8 mouse cellular contexts compared by ENCODE assay signal in genomic region chr4:135273307-135273682, GRCm38 (mm10). TPM values are rescaled to one million over a fixed set of nuclear protein-coding genes. Genes with fewer than 3 reads are reported as not detected.
DNase-seq lines count a peak whose midpoint lies in the region; ATAC-seq and TF ChIP-seq lines count a peak whose summit lies in the region.

No protein-coding gene starts in this region.

- peaks cover 37% of the 10 kb centered on the region for H3K79me3 ChIP-seq in C2C12 (ENCODE audit: low read depth)

- TF ChIP-seq CTCF in C2C12 (IDR thresholded peaks at IDR 0.05; ENCODE audit: control insufficient read depth, insufficient read depth, insufficient read length): no peak
- TF ChIP-seq CTCF in ES-Bruce4 (IDR thresholded peaks at IDR 0.05; ENCODE audit: low read depth, low read length): no peak
- TF ChIP-seq CTCF in midbrain, postnatal 0 days (IDR thresholded peaks at IDR 0.05): no peak

- H3K4me1 ChIP-seq in ES-Bruce4 (ENCODE audit: control insufficient read depth, insufficient read depth, low read length): peaks cover 4% of the 10 kb centered on the region
- peaks cover 27% of the 10 kb centered on the region for H3K4me1 ChIP-seq in hindbrain, embryonic 12.5 days
- H3K4me1 ChIP-seq in limb, embryonic 14.5 days (ENCODE audit: control insufficient read depth, insufficient read depth, low read length): peaks cover 29% of the 10 kb centered on the region
- H3K4me1 ChIP-seq in midbrain, postnatal 0 days (ENCODE audit: insufficient read depth, low read length): no peaks in the 10 kb centered on the region; the same call in 1 of the 2 replicates

- peak overlapping the region; percentile 80 for H3K4me2 ChIP-seq in hindbrain, embryonic 12.5 days (replicated peaks)
- H3K4me2 ChIP-seq in limb, embryonic 14.5 days (replicated peaks; ENCODE audit: low read depth, low read length, severe bottlenecking): peak overlapping the region; percentile 78
- peak overlapping the region; percentile 82 for H3K4me2 ChIP-seq in midbrain, postnatal 0 days (ENCODE audit: low read depth, low read length, poor library complexity, severe bottlenecking)

- intact Hi-C loops in left cerebral cortex, postnatal 14 days (cut with DNase I): loop anchor here (5.0 kb wide), 1 partner anchor 51 kb away; no protein-coding TSS in a partner anchor

- H3K27me3 ChIP-seq in C2C12 (ENCODE audit: control insufficient read depth, insufficient read depth, insufficient read length) (no peaks in the 10 kb centered on the region), ES-Bruce4 (ENCODE audit: control insufficient read depth, insufficient read depth, low read length, poor library complexity, severe bottlenecking) (no peaks in the 10 kb centered on the region)
- H3K27me3 ChIP-seq in hindbrain, embryonic 12.5 days: peaks cover 27% of the 10 kb centered on the region
- no peaks in the 10 kb centered on the region for H3K27me3 ChIP-seq in limb, embryonic 14.5 days (ENCODE audit: control insufficient read depth, insufficient read depth, low read length)
- H3K27me3 ChIP-seq in midbrain, postnatal 0 days (ENCODE audit: insufficient read depth, low read length): no peaks in the 10 kb centered on the region

- DNase-seq in limb, embryonic 14.5 days (ENCODE audit: low spot score): no peak
- DNase-seq in midbrain, postnatal 0 days (ENCODE audit: low spot score): no peak
- no peak for DNase-seq in spleen, postnatal 14 days (ENCODE audit: low spot score in 2 of 2)
- DNase-seq in testis, postnatal 14 days (ENCODE audit: low spot score): no peak
- no peak for DNase-seq in left cerebral cortex, postnatal 14 days (ENCODE audit: low spot score in 2 of 2)

- ATAC-seq in hindbrain, embryonic 12.5 days (ENCODE audit: low FRiP score): no peak; the same call in 1 of the 2 replicates
- ATAC-seq in limb, embryonic 14.5 days (ENCODE audit: low FRiP score, low read depth): no peak
- no peak for ATAC-seq in midbrain, postnatal 0 days (ENCODE audit: low FRiP score)

- WGBS in hindbrain, embryonic 12.5 days: 4% methylated on average over 17 of the region's 17 CpGs
- WGBS in limb, embryonic 14.5 days: 2% methylated on average over 17 of the region's 17 CpGs
- 4% methylated on average over 17 of the region's 17 CpGs for WGBS in midbrain, postnatal 0 days

- peak overlapping the region; percentile 57 for H3ac ChIP-seq in C2C12 (ENCODE audit: control insufficient read depth, insufficient read length, low read depth)

- H3K27ac ChIP-seq in ES-Bruce4 (ENCODE audit: insufficient read depth, low read length): no peak overlapping the region
- no peak overlapping the region for H3K27ac ChIP-seq in hindbrain, embryonic 12.5 days
- 0 out of 2 replicates have a peak overlapping the region, but pooled peaks have one; percentile 21 for H3K27ac ChIP-seq in limb, embryonic 14.5 days (replicated peaks; ENCODE audit: low read depth, low read length)
- H3K27ac ChIP-seq in midbrain, postnatal 0 days (ENCODE audit: low read depth, low read length): no peak overlapping the region

- H3K9ac ChIP-seq in ES-Bruce4 (ENCODE audit: low read depth, poor library complexity, severe bottlenecking): peak overlapping the region; percentile 9
- H3K9ac ChIP-seq in hindbrain, embryonic 12.5 days: peak overlapping the region; percentile 24
- H3K9ac ChIP-seq in limb, embryonic 14.5 days (ENCODE audit: low read depth, low read length, severe bottlenecking): peak overlapping the region; percentile 45; the same call in 1 of the 2 replicates
- no peak overlapping the region for H3K9ac ChIP-seq in midbrain, postnatal 0 days (replicated peaks; ENCODE audit: low read length, poor library complexity, severe bottlenecking)

- H3K4me3 ChIP-seq in C2C12 (ENCODE audit: insufficient read depth, poor library complexity, severe bottlenecking): no peak overlapping the region
- peak overlapping the region; percentile 58 for H3K4me3 ChIP-seq in ES-Bruce4 (ENCODE audit: low read depth, low read length)
- peak overlapping the region; percentile 92 for H3K4me3 ChIP-seq in hindbrain, embryonic 12.5 days
- H3K4me3 ChIP-seq in limb, embryonic 14.5 days (replicated peaks; ENCODE audit: low read length): peak overlapping the region; percentile 77
- peak overlapping the region; percentile 90 for H3K4me3 ChIP-seq in midbrain, postnatal 0 days (ENCODE audit: low read depth, low read length)

- H3K9me3 ChIP-seq in ES-Bruce4 (replicated peaks; ENCODE audit: control insufficient read depth, insufficient read depth, low read length, poor library complexity, severe bottlenecking): no peaks in the 10 kb centered on the region
- H3K9me3 ChIP-seq in hindbrain, embryonic 12.5 days (replicated peaks): no peaks in the 10 kb centered on the region
- H3K9me3 ChIP-seq in limb, embryonic 14.5 days (ENCODE audit: control insufficient read depth, low read length): no peaks in the 10 kb centered on the region
- H3K9me3 ChIP-seq in midbrain, postnatal 0 days (ENCODE audit: low read length): no peaks in the 10 kb centered on the region

- no peak for TF ChIP-seq EP300 in ES-Bruce4 (IDR thresholded peaks at IDR 0.05; ENCODE audit: insufficient read depth, low read depth, low read length)

- H3K79me2 ChIP-seq in C2C12 (ENCODE audit: control insufficient read depth, insufficient read depth): peaks cover 41% of the 10 kb centered on the region

- TF ChIP-seq POLR2A in ES-Bruce4 (IDR thresholded peaks at IDR 0.05; ENCODE audit: insufficient read depth, low read length): no peak
- TF ChIP-seq POLR2A in limb, embryonic 14.5 days (IDR thresholded peaks at IDR 0.05; ENCODE audit: borderline replicate concordance, extremely low read depth, insufficient read depth, insufficient read length): no peak

- H3K36me3 ChIP-seq in C2C12 (ENCODE audit: control insufficient read depth, insufficient read depth): peaks cover 26% of the 10 kb centered on the region
- peaks cover 9% of the 10 kb centered on the region; the same call in 1 of the 2 replicates for H3K36me3 ChIP-seq in ES-Bruce4 (ENCODE audit: control insufficient read depth, insufficient read depth, low read length, poor library complexity, severe bottlenecking)
- H3K36me3 ChIP-seq in hindbrain, embryonic 12.5 days: 0 out of 2 replicates have a peak, but pooled peaks cover 3% of the 10 kb centered on the region
- no peaks in the 10 kb centered on the region for H3K36me3 ChIP-seq in limb, embryonic 14.5 days (ENCODE audit: control insufficient read depth, insufficient read depth, low read length)
- H3K36me3 ChIP-seq in midbrain, postnatal 0 days (ENCODE audit: insufficient read depth, low read length): no peaks in the 10 kb centered on the region; the same call in 1 of the 2 replicates

TF ChIP-seq in C2C12, 6 proteins besides CTCF, POLR2A, EP300 and RAD21:
- no peak for TF ChIP-seq MYOG (IDR thresholded peaks at IDR 0.05; ENCODE audit: control insufficient read depth, extremely low read depth, insufficient read length)
- TF ChIP-seq USF1 (IDR thresholded peaks at IDR 0.05; ENCODE audit: low read depth): no peak
TF ChIP-seq in C2C12: peak in this region for 0.

RNA-seq across cellular contexts. Expression of gene Clic4, which starts 0.7 kb away (rescaled TPM):
- polyA plus RNA-seq in C2C12 (2012; fragmentation: generic; extraction: Trizol): 139 TPM
- polyA plus RNA-seq in ES-Bruce4 (2011; ENCODE audit: insufficient read depth, insufficient read length, low read depth, missing spikeins): 151 TPM in 2 replicates
- polyA plus RNA-seq in hindbrain, embryonic 12.5 days (2016; fragmentation: Nextera tagmentation; extraction: Ambion mirVana): 159 TPM in 2 replicates
- 68.0 and 72.1 TPM in 2 replicates for polyA plus RNA-seq in limb, embryonic 14.5 days (2012; rRNA removed)
- 88.2 and 98.9 TPM in 2 replicates for polyA plus RNA-seq in limb, embryonic 14.5 days (2014; fragmentation: Nextera tagmentation; extraction: Ambion mirVana)
- 47.4 and 55.5 TPM in 2 replicates for total RNA-seq in midbrain, postnatal 0 days (2014; rRNA removed)
- 38.0 and 38.6 TPM in 2 replicates for polyA plus RNA-seq in midbrain, postnatal 0 days (2015; fragmentation: Nextera tagmentation; extraction: Ambion mirVana)
- total RNA-seq in left cerebral cortex, postnatal 14 days (2021): 10 to 100 TPM; 31.2 to 32.0 TPM
